Mouse (Mus musculus): ENCODE data around the gene Rtp3.

The Rtp3 gene

GRCm38 (mm10) chr9:110945343-110945742 lies 45.0 kb downstream of the Rtp3 start:
- no peak for DNase-seq (ENCODE audit: low read depth, low spot score)

DNA sequence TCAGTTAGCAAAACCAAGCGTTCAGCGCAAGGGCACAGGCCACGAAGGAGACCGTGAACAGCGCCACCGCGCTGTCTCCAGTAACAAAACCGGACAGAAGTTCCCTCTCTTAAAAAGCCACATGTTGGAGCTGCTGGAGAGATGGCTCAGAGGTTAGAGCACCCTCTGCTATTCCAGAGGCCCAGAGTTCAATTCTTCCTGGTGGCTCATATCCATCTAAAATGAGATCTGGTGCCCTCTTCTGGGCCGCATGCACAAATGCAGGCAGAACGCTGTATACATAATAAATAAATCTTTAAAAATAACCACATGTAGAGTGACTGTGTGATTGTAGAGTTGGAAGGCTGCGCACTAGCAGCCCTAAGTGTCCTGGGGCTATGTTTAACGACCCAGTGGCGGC lies 46.1 kb downstream of the Rtp3 start:
- DNase-seq (ENCODE audit: low read depth, low spot score) = no peak

DNA sequence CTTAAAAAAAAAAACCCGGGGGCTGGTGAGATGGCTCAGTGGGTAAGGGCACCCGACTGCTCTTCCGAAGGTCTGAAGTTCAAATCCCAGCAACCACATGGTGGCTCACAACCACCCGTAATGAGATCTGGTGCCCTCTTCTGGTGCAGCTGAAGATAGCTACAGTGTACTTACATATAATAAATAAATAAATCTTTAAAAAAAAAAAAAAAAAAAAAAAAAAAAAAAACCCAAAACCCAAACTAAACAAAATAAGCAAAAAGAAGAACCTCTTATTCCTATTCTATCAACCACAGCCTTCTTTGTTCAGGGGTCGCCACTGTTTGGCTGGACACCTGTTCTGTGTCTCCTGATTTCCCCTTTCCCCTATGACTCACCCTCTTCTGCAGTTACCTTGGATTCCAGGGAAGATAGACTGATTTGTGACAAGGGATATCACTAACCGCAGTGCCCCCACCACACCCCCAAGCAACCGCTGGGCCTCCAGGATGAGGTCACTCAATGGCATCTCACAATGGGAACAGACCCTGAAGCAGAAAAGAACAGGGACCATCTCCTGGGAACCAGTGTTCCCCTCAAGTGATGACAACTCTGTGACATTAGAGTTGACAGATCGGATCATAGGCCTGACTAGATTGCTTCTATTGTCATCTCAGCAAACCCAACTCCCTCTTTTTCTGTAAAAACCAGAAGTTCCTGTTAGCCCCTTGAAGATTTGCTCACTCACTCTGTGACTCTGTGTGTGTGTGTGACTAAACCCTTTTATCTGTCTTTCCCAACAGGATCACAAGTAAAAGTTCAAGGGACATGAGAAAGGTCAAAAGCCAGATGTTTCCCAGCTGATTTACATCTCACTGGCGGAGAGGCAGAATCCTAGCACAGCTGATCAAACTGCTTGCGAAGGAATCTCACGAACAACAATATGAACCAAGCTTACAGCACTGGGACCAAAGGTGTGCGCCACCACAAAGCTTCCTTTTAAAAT lies 52.6 kb downstream of the Rtp3 start:
- DNase-seq (ENCODE audit: low read depth, low spot score) = no peak

- no peak for DNase-seq (ENCODE audit: low read depth, low spot score)
Observed at GRCm38 (mm10) chr9:110935941-110936340, 54.4 kb downstream of the Rtp3 start.

Data from telencephalon, adult 2 months (tissue).